Mouse (Mus musculus): ENCODE data around the gene Ank.

DNA sequence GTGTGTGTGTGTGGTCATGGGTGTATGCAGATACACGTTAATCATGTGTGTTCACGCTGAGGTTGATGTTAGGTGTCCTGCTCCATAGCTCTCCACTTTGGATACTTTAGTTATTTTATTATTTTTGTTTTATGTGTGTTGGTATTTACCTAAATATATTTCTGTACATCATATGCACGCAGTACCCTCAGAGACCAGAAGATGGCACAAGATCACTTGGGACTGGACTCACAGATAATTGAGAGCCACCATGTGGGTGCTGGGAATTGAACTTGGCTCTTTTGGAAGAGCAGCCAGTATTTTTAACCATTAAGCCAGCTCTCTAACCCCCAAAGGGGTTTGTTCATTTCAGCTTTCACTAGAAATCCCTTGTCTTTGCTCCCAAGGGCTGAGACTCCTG is 116.0 kb downstream of the Ank start:
- peak; percentile 50 for TF ChIP-seq CTCF (IDR thresholded peaks at IDR 0.05)
- TF ChIP-seq EP300 (IDR thresholded peaks at IDR 0.05) = no peak
